Mouse (Mus musculus): ENCODE data around the gene Alyref. TPM values are rescaled to one million over a fixed set of nuclear protein-coding genes. Genes with fewer than 3 reads are reported as not detected.
A peak's percentile ranks its signal among the peaks of the same experiment; 100 is the strongest.

Alyref gene
- polyA plus RNA-seq, 1 experiment = 218 TPM

GRCm38 (mm10) chr11:120622805-120623204 lies 24.6 kb upstream of the Alyref start:
- Histone ChIP-seq H3ac (ENCODE audit: control insufficient read depth, insufficient read length, low read depth) (no peak overlapping the region), H3K4me3 (ENCODE audit: insufficient read depth, poor library complexity, severe bottlenecking) (no peak overlapping the region), H3K36me3 (ENCODE audit: control insufficient read depth, insufficient read depth) (peaks cover 73% of the 10 kb centered on the region), H3K27me3 (ENCODE audit: control insufficient read depth, insufficient read depth, insufficient read length) (no peaks in the 10 kb centered on the region), H3K79me2 (ENCODE audit: control insufficient read depth, insufficient read depth) (peaks cover 61% of the 10 kb centered on the region), H3K79me3 (ENCODE audit: low read depth) (peaks cover 35% of the 10 kb centered on the region)
- no peak for TF ChIP-seq MYOD1 (IDR thresholded peaks at IDR 0.05; ENCODE audit: control insufficient read depth, insufficient read length, low read depth)
- TF ChIP-seq CTCF (IDR thresholded peaks at IDR 0.05; ENCODE audit: control insufficient read depth, insufficient read depth, insufficient read length) = no peak
- no peak for TF ChIP-seq MAX (IDR thresholded peaks at IDR 0.05)
- TF ChIP-seq CEBPB (IDR thresholded peaks at IDR 0.05; ENCODE audit: low read depth) = no peak
- TF ChIP-seq MYOG (IDR thresholded peaks at IDR 0.05; ENCODE audit: control insufficient read depth, extremely low read depth, insufficient read length) = no peak
- no peak for TF ChIP-seq USF1 (IDR thresholded peaks at IDR 0.05; ENCODE audit: low read depth)
- TF ChIP-seq FOSL1 (IDR thresholded peaks at IDR 0.05; ENCODE audit: insufficient read depth, low read length, poor library complexity, severe bottlenecking) = no peak

DNA sequence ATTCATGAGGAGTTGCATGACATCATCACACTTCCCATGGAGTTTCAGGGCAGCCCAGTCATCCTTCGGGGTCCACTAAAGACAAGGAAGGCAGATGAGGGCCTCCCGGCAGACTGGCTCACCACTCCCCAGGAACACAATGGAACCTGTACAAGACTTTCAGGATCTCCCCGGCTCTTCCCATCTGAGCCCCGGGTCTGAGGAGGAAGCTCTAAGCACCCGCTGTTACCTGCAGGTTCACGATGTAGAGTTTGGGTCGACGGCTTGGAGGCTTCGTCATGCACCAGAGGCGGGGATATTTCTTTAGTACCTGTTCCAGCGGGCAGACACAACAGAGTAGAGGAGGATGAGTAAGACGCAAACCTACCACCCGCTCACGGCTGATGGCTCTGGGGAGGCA lies 22.0 kb upstream of the Alyref start:
- TF ChIP-seq USF1 (IDR thresholded peaks at IDR 0.05; ENCODE audit: low read depth) = no peak
- TF ChIP-seq MAX (IDR thresholded peaks at IDR 0.05) = no peak
- TF ChIP-seq CTCF (IDR thresholded peaks at IDR 0.05; ENCODE audit: control insufficient read depth, insufficient read depth, insufficient read length) = no peak
- no peak for TF ChIP-seq MYOG (IDR thresholded peaks at IDR 0.05; ENCODE audit: control insufficient read depth, extremely low read depth, insufficient read length)
- no peak for TF ChIP-seq FOSL1 (IDR thresholded peaks at IDR 0.05; ENCODE audit: insufficient read depth, low read length, poor library complexity, severe bottlenecking)
- TF ChIP-seq MYOD1 (IDR thresholded peaks at IDR 0.05; ENCODE audit: control insufficient read depth, insufficient read length, low read depth) = no peak
- TF ChIP-seq CEBPB (IDR thresholded peaks at IDR 0.05; ENCODE audit: low read depth) = no peak
- Histone ChIP-seq H3K27me3 (ENCODE audit: control insufficient read depth, insufficient read depth, insufficient read length) (no peaks in the 10 kb centered on the region), H3K79me2 (ENCODE audit: control insufficient read depth, insufficient read depth) (peaks cover 60% of the 10 kb centered on the region), H3ac (ENCODE audit: control insufficient read depth, insufficient read length, low read depth) (no peak overlapping the region), H3K36me3 (ENCODE audit: control insufficient read depth, insufficient read depth) (peaks cover 59% of the 10 kb centered on the region), H3K4me3 (ENCODE audit: insufficient read depth, poor library complexity, severe bottlenecking) (no peak overlapping the region), H3K79me3 (ENCODE audit: low read depth) (peaks cover 29% of the 10 kb centered on the region)

DNA sequence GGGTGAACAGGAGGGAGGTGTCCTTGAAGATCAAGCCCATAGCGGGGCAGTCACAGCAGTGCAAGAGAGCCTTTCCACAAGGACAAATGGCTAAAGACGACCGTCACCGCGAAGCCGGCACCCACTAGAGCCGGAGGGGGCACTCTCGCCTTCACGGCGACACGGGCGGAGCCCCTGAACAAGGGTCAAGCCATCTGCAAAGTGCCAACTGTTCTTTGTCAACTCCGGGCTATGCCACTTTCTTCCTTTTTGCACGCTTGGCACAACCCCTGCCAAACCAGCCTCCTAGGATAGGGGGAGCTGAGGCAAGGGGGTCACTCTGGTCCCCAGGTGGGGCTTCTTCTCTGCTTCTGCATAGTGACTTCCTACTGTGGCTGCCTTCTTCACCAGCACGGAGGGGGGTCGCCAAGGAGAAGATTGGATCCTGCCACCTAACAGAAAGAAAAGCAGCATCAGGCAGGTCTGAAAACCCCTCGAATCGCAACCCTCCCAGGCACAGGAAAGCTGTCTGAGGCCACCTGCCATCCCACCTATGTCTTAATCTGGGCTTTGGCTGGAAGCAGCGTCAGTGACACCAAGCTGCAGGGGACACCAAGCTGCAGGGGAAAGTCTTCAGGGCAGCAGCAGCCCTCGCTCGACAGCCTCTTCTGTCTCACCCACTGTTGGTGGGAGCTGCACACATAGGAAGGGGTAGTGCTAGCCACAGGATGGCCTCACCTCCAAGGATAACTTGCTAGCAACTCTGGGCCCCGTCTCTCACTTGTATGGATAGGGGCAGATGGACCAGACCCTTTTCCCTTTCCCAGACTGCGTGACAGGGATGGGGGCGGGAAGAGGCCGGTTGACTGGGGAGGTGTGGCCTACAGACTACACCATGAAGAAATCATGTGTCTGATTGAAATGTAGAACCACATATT lies 20.7 kb upstream of the Alyref start:
- Histone ChIP-seq H3K79me3 (ENCODE audit: low read depth) (peaks cover 26% of the 10 kb centered on the region), H3K36me3 (ENCODE audit: control insufficient read depth, insufficient read depth) (peaks cover 68% of the 10 kb centered on the region), H3ac (ENCODE audit: control insufficient read depth, insufficient read length, low read depth) (no peak overlapping the region), H3K79me2 (ENCODE audit: control insufficient read depth, insufficient read depth) (peaks cover 50% of the 10 kb centered on the region), H3K4me3 (ENCODE audit: insufficient read depth, poor library complexity, severe bottlenecking) (no peak overlapping the region), H3K27me3 (ENCODE audit: control insufficient read depth, insufficient read depth, insufficient read length) (no peaks in the 10 kb centered on the region)
- TF ChIP-seq MYOG (IDR thresholded peaks at IDR 0.05; ENCODE audit: control insufficient read depth, extremely low read depth, insufficient read length) (no peak), MYOD1 (IDR thresholded peaks at IDR 0.05; ENCODE audit: control insufficient read depth, insufficient read length, low read depth) (no peak), FOSL1 (IDR thresholded peaks at IDR 0.05; ENCODE audit: insufficient read depth, low read length, poor library complexity, severe bottlenecking) (no peak), CEBPB (IDR thresholded peaks at IDR 0.05; ENCODE audit: low read depth) (no peak), CTCF (IDR thresholded peaks at IDR 0.05; ENCODE audit: control insufficient read depth, insufficient read depth, insufficient read length) (no peak), USF1 (IDR thresholded peaks at IDR 0.05; ENCODE audit: low read depth) (no peak), MAX (IDR thresholded peaks at IDR 0.05) (no peak)

- peak within 1 kb of the TSS; percentile 89 for H3ac ChIP-seq (ENCODE audit: control insufficient read depth, insufficient read length, low read depth)
Measured at GRCm38 (mm10) chr11:120617519-120618112, 19.5 kb upstream of the Alyref start, which contains the start of gene Pcyt2. Gene Pcyt2, minus strand, starts transcription at chr11:120617936.

GRCm38 (mm10) chr11:120616617-120617294 lies 18.6 kb upstream of the Alyref start:
- TF ChIP-seq MYOD1 (IDR thresholded peaks at IDR 0.05; ENCODE audit: control insufficient read depth, insufficient read length, low read depth) (no peak), USF1 (IDR thresholded peaks at IDR 0.05; ENCODE audit: low read depth) (no peak), CEBPB (IDR thresholded peaks at IDR 0.05; ENCODE audit: low read depth) (no peak), MAX (IDR thresholded peaks at IDR 0.05) (no peak), FOSL1 (IDR thresholded peaks at IDR 0.05; ENCODE audit: insufficient read depth, low read length, poor library complexity, severe bottlenecking) (no peak), CTCF (IDR thresholded peaks at IDR 0.05; ENCODE audit: control insufficient read depth, insufficient read depth, insufficient read length) (no peak), MYOG (IDR thresholded peaks at IDR 0.05; ENCODE audit: control insufficient read depth, extremely low read depth, insufficient read length) (no peak)
- Histone ChIP-seq H3K27me3 (ENCODE audit: control insufficient read depth, insufficient read depth, insufficient read length) (no peaks in the 10 kb centered on the region), H3K79me2 (ENCODE audit: control insufficient read depth, insufficient read depth) (peaks cover 29% of the 10 kb centered on the region), H3K36me3 (ENCODE audit: control insufficient read depth, insufficient read depth) (peaks cover 63% of the 10 kb centered on the region), H3K4me3 (ENCODE audit: insufficient read depth, poor library complexity, severe bottlenecking) (peak overlapping the region; percentile 86), H3K79me3 (ENCODE audit: low read depth) (peaks cover 18% of the 10 kb centered on the region), H3ac (ENCODE audit: control insufficient read depth, insufficient read length, low read depth) (no peak overlapping the region)

More at GRCm38 (mm10) chr11:120617519-120618112, 19.5 kb upstream of the Alyref start, which contains the start of gene Pcyt2:
- Histone ChIP-seq H3K79me3 (ENCODE audit: low read depth) (peaks cover 18% of the 10 kb centered on the region), H3K27me3 (ENCODE audit: control insufficient read depth, insufficient read depth, insufficient read length) (no peaks in the 10 kb centered on the region), H3K4me3 (ENCODE audit: insufficient read depth, poor library complexity, severe bottlenecking) (peak within 1 kb of the TSS; percentile 86), H3K36me3 (ENCODE audit: control insufficient read depth, insufficient read depth) (peaks cover 63% of the 10 kb centered on the region), H3K79me2 (ENCODE audit: control insufficient read depth, insufficient read depth) (peaks cover 37% of the 10 kb centered on the region)
- no peak for TF ChIP-seq MYOG (IDR thresholded peaks at IDR 0.05; ENCODE audit: control insufficient read depth, extremely low read depth, insufficient read length)
- TF ChIP-seq MAX (IDR thresholded peaks at IDR 0.05) = peak; percentile 33
